Mouse (Mus musculus) layer of hippocampus, postnatal 14 days (tissue): ENCODE data around the gene Npb. TPM values are rescaled to one million over a fixed set of nuclear protein-coding genes. Genes with fewer than 3 reads are reported as not detected.
"Not testable (repeated sequence)": the region's sequence is repeated elsewhere in the genome, so short reads cannot be mapped to it uniquely, and the experiment has no call there.

ENCODE experiments used
- DNase-seq, 2 experiments: peaks; one replicate each; pipeline ENCODE4 v3.0.0; 2021 to 2022; ENCODE audit warnings: low spot score in 2 of 2, mixed read lengths in 1 of 2
- total RNA-seq, 2 experiments: library from RNA; stranded (reverse); gene quantifications; 2 replicates each; pipeline ENCODE4 v1.2.3; 2021

The Npb gene
- total RNA-seq, 2 experiments from 2014 or later: 2.3 to 2.7 TPM

GRCm38 (mm10) chr11:120579316-120580107 lies 28.8 kb upstream of the Npb start:
- peak in 1 of 2 experiments; percentile 70 for DNase-seq

DNA sequence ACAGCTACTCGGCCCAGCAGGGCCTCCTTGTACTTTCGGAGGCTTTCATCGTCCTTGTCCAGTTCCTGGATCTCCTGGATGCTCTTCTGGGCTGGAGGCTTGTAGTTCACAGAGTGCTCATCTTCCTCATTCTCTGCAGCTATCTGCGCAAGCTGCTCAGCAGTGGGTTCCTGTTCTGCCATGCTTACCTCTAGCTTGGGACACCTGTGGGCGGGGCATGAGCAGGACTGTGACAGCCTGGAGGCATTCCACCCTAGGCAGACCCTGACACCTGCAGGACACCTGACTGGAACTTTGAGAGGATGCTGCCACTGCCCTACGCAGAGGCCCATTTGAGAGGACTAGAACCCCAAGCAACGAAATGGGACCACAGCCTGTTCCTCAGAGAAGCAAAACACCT lies 28.1 kb upstream of the Npb start:
- no peak for DNase-seq

DNA sequence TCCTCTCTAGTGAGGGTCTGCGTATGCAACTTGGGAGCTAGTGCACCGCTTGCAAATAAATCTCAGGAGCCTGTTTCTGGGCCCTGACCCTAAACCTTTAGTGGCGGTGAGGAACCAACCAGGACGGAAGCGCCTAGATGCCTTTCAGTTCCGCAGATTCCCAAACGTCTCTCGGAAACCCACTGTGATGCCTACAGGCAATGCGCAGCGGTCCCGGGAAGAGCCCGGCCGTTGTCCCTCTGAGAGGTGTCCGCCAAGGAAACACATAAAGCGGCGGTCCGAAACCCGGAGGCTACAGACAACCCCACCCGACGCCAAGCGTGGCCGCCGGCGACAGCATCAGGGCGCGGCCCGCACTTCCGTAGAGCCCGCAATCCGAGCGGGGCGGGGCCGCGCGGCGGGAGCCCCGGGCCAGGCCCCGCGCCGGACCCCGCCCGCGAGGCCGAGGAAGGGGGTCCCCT lies 27.4 kb upstream of the Npb start:
- DNase-seq: peak in 1 of 2 experiments; percentile 45

DNA sequence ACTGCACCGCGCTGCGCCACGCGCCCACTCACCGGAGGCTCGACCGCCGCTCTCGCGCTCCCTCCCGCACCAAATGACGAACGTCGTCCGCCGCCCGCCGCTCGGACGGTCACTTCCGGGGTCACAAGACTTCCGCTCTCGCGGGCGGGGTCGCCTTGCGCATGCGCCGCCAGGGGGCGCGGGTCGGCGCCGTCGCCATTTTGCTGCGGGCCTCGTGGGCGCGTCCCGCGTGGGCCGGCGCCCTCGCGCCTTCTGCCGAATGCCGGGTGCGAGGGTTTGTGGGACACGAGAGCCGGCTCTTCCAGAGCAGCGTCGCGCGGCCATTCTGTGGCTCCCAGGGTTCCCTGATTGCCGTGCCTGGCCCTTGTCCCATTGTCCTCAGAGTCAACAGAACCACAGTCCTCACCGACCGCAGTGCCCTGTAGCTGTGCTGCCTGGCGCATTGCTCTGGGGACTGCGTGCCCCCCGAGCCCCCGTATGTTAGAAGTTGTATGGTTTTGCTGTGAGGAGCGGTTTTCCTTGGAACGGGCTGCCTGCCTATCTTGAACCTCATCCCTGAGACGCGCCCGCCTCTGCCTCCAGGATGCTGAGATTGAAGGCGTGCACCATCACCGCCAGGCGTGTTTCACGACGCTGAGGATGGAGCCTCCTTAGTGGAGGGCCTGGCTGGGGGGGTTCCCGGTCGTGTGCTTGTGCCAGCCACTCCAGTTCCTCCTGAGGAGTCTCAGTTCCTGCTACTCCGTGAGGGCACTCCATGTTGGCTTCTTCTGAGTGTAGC lies 26.6 kb upstream of the Npb start, which contains the start of gene Arhgdia:
TSS of gene Arhgdia (minus strand) at position 135 of the 778 bp plus-strand sequence.
- DNase-seq: peak; percentile 90 to 91

GRCm38 (mm10) chr11:120582268-120582981 lies 25.9 kb upstream of the Npb start:
- no peak for DNase-seq

GRCm38 (mm10) chr11:120582982-120583293 lies 25.3 kb upstream of the Npb start:
- DNase-seq: not testable (repeated sequence)

- DNase-seq: no peak
Observed at GRCm38 (mm10) chr11:120583937-120584336, 24.3 kb upstream of the Npb start.

- DNase-seq: no peak
Observed at GRCm38 (mm10) chr11:120588531-120588930, 19.7 kb upstream of the Npb start.

- no peak for DNase-seq
Observed at GRCm38 (mm10) chr11:120597240-120598235, 10.7 kb upstream of the Npb start.

GRCm38 (mm10) chr11:120598283-120598989 lies 9.8 kb upstream of the Npb start, which contains the start of the genes Alyref and Anapc11:
TSS of gene Alyref (minus strand) at chr11:120598365.
TSS of gene Anapc11 (plus strand) at chr11:120598421.
- DNase-seq: peak; percentile 89 to 94

- no peak for DNase-seq
Observed at GRCm38 (mm10) chr11:120598990-120599549, 9.2 kb upstream of the Npb start.

- DNase-seq: no peak
Observed at GRCm38 (mm10) chr11:120600716-120601115, 7.6 kb upstream of the Npb start.

GRCm38 (mm10) chr11:120603545-120603944 lies 4.7 kb upstream of the Npb start:
- no peak for DNase-seq

GRCm38 (mm10) chr11:120605667-120606066 lies 2.6 kb upstream of the Npb start:
- no peak for DNase-seq

DNA sequence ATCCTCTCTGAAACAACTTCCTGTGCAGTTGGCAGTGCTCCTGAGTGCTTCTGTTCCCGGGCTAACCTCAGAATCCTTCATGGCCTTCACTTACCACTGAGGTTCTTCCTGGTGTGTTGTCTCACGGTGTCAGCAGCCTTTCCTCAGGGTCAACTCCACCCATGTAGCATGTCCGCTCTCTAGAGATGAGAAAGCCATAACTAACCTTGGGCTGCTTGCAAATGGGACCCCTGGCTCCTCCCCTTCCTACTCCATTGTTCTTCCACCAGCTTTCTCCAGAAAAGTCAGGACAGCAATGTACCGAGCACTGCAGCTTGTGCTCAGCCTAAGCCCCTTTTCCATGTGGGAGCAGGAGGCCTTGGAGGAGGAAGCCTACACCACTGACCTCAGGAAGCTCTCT lies 1.5 kb upstream of the Npb start:
- DNase-seq: no peak

GRCm38 (mm10) chr11:120609250-120609649 lies 973 bp downstream of the Npb start:
- no peak for DNase-seq

GRCm38 (mm10) chr11:120610477-120611046 lies 2.3 kb downstream of the Npb start:
- no peak for DNase-seq

GRCm38 (mm10) chr11:120612763-120613162 lies 4.5 kb downstream of the Npb start:
- DNase-seq: peak; percentile 63 to 67

- no peak for DNase-seq
Observed at GRCm38 (mm10) chr11:120613481-120613972, 5.2 kb downstream of the Npb start.
